Mouse (Mus musculus): ENCODE results near the gene Cacnb1.
A peak's percentile ranks its signal among the peaks of the same experiment; 100 is the strongest.

Cacnb1 gene

GRCm38 (mm10) chr11:97986738-97987465 lies 35.9 kb downstream of the Cacnb1 start:
- peak; percentile 18 for DNase-seq (ENCODE audit: low spot score)

GRCm38 (mm10) chr11:97985727-97986677 lies 36.8 kb downstream of the Cacnb1 start, which contains the start of gene Plxdc1:
Plxdc1 (minus strand) TSS chr11:97986444.
- DNase-seq (ENCODE audit: low spot score): peak; percentile 28

- no peak for DNase-seq (ENCODE audit: low spot score)
Measured at GRCm38 (mm10) chr11:97983983-97984382, 38.9 kb downstream of the Cacnb1 start.

- DNase-seq (ENCODE audit: low spot score): no peak
Measured at GRCm38 (mm10) chr11:97983506-97983905, 39.3 kb downstream of the Cacnb1 start.

- no peak for DNase-seq (ENCODE audit: low spot score)
Measured at GRCm38 (mm10) chr11:97982721-97983120, 40.1 kb downstream of the Cacnb1 start.

- DNase-seq (ENCODE audit: low spot score): peak; percentile 62
Measured at GRCm38 (mm10) chr11:97980531-97980966, 42.3 kb downstream of the Cacnb1 start.

- DNase-seq (ENCODE audit: low spot score): no peak
Measured at GRCm38 (mm10) chr11:97979824-97980495, 42.9 kb downstream of the Cacnb1 start.

- DNase-seq (ENCODE audit: low spot score): no peak
Measured at GRCm38 (mm10) chr11:97978392-97978791, 44.4 kb downstream of the Cacnb1 start.

GRCm38 (mm10) chr11:97977797-97978196 lies 45.0 kb downstream of the Cacnb1 start:
- DNase-seq (ENCODE audit: low spot score): no peak

GRCm38 (mm10) chr11:97974746-97975145 lies 48.1 kb downstream of the Cacnb1 start:
- DNase-seq (ENCODE audit: low spot score): no peak

- no peak for DNase-seq (ENCODE audit: low spot score)
Measured at GRCm38 (mm10) chr11:97974141-97974540, 48.7 kb downstream of the Cacnb1 start.

- no peak for DNase-seq (ENCODE audit: low spot score)
Measured at GRCm38 (mm10) chr11:97972434-97972833, 50.4 kb downstream of the Cacnb1 start.

GRCm38 (mm10) chr11:97971232-97971631 lies 51.6 kb downstream of the Cacnb1 start:
- DNase-seq (ENCODE audit: low spot score): no peak

GRCm38 (mm10) chr11:97970771-97971170 lies 52.1 kb downstream of the Cacnb1 start:
- no peak for DNase-seq (ENCODE audit: low spot score)

GRCm38 (mm10) chr11:97968385-97968784 lies 54.4 kb downstream of the Cacnb1 start:
- no peak for DNase-seq (ENCODE audit: low spot score)

GRCm38 (mm10) chr11:97967114-97967513 lies 55.7 kb downstream of the Cacnb1 start:
- no peak for DNase-seq (ENCODE audit: low spot score)

GRCm38 (mm10) chr11:97960907-97961306 lies 61.9 kb downstream of the Cacnb1 start:
- DNase-seq (ENCODE audit: low spot score): no peak

- no peak for DNase-seq (ENCODE audit: low spot score)
Measured at GRCm38 (mm10) chr11:97959300-97959680, 63.5 kb downstream of the Cacnb1 start.

- DNase-seq (ENCODE audit: low spot score): no peak
Measured at GRCm38 (mm10) chr11:97958641-97959299, 64.1 kb downstream of the Cacnb1 start.

GRCm38 (mm10) chr11:97956905-97957560 lies 65.8 kb downstream of the Cacnb1 start:
- peak; percentile 41 for DNase-seq (ENCODE audit: low spot score)

- DNase-seq (ENCODE audit: low spot score): no peak
Measured at GRCm38 (mm10) chr11:97955915-97956314, 66.9 kb downstream of the Cacnb1 start.

All from embryo, embryonic 10.5 days (tissue).